Mouse (Mus musculus) testis, adult 2 months (tissue): ENCODE data around the gene Banp.

Experiments used
- CTCF ChIP-seq: fragments of 200-500 bp; IDR thresholded peaks from 2 replicates; pipeline ENCODE4 v1.5.1; 2012; ENCODE audit warnings: low read depth, mild to moderate bottlenecking, inconsistent platforms, low read length, moderate library complexity; ENCODE audit not compliant: control insufficient read depth, insufficient read depth, insufficient replicate concordance
- POLR2A ChIP-seq: fragments of 200-500 bp; IDR thresholded peaks from 2 replicates; pipeline ENCODE4 v1.6.1; 2012; ENCODE audit warnings: low read depth, mild to moderate bottlenecking, inconsistent platforms, low read length, moderate library complexity; ENCODE audit not compliant: control insufficient read depth

GRCm38 (mm10) chr8:122076183-122076842 is 126.8 kb downstream of the Banp start:
- no peak for TF ChIP-seq POLR2A
- no peak for TF ChIP-seq CTCF
